Mouse (Mus musculus) stomach, postnatal 0 days (tissue): ENCODE data around the gene Dnal4.

ENCODE experiments used
- CTCF ChIP-seq: IDR thresholded peaks from 2 replicates; pipeline ENCODE4 v1.5.1; 2016; ENCODE audit warnings: antibody characterized with exemption, low read depth, mild to moderate bottlenecking, moderate library complexity
- EP300 ChIP-seq: optimal IDR thresholded peaks from 2 replicates; pipeline ENCODE3; 2016; ENCODE audit warnings: antibody characterized with exemption

DNA sequence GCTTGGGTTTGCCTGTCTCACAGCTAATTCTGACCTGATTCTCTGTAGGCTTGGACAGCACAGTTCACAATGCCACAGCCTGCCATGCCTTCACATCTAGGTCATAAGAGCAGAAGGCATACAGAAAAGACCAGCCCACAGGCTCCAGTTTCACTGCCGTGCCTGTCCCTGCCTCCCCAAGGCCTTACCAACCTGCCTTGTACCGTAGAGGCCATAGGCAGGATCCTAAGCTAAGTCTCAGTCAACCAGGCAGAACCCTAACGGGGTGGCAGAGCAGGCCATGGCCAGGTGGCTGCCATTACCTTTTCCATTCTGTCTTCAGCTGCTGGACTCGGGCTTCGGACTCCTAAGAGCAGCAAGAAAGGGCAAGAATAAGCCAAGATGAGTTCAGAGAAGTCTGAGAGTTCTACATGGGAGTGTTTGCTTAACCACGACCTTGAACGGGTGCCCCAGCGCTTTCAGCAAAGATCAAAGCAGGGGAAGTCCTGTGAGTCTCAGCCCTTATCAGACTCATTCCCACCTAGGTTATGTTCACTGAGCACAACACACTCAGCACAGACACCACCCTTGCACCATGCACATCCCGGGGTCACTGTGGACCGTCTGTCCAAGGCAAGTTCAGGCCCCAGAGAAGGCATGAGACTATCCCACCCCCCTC, 48.8 kb downstream of the Dnal4 start:
- no peak for TF ChIP-seq CTCF
- no peak for TF ChIP-seq EP300
